Mouse (Mus musculus) kidney, adult 2 months (tissue): ENCODE results near the gene Tcf20. TPM values are rescaled to one million over a fixed set of nuclear protein-coding genes. Genes with fewer than 3 reads are reported as not detected.
"Not testable (repeated sequence)": the region's sequence is repeated elsewhere in the genome, so short reads cannot be mapped to it uniquely, and the experiment has no call there.

Experiments used
- DNase-seq: peaks from one replicate; pipeline ENCODE4 v3.0.0; 2021
- H3K27ac ChIP-seq: fragments of 200-500 bp; 2 replicates; pipeline ENCODE4 v1.5.1; 2012; ENCODE audit warnings: low read depth, low read length, control low read depth, inconsistent platforms; ENCODE audit not compliant: insufficient read depth
- H3K27me3 ChIP-seq: fragments of 200-500 bp; replicated peaks from 2 replicates; pipeline ENCODE4 v1.6.1; 2012; ENCODE audit warnings: mild to moderate bottlenecking, moderate library complexity, low read length, inconsistent platforms; ENCODE audit not compliant: control insufficient read depth, insufficient read depth
- H3K36me3 ChIP-seq: fragments of 200-500 bp; 2 replicates; pipeline ENCODE4 v1.6.1; 2012; ENCODE audit warnings: mild to moderate bottlenecking, moderate library complexity, low read length, inconsistent platforms; ENCODE audit not compliant: control insufficient read depth, insufficient read depth
- H3K4me1 ChIP-seq: fragments of 200-500 bp; 2 replicates; pipeline ENCODE4 v1.6.1; 2011; ENCODE audit warnings: low read length; ENCODE audit not compliant: control insufficient read depth, insufficient read depth
- H3K4me3 ChIP-seq: fragments of 200-500 bp; 2 replicates; pipeline ENCODE4 v1.5.1; 2011; ENCODE audit warnings: mild to moderate bottlenecking, low read depth, low read length, control low read depth; ENCODE audit not compliant: insufficient read depth
- CTCF ChIP-seq: fragments of 200-500 bp; conservative IDR thresholded peaks from 2 replicates; pipeline ENCODE4 v1.5.1; 2011; ENCODE audit warnings: low read depth, mild to moderate bottlenecking, control low read depth, low read length, moderate library complexity, mixed read lengths; ENCODE audit not compliant: insufficient read depth, insufficient read length
- POLR2A ChIP-seq: fragments of 200-500 bp; IDR thresholded peaks from one replicate; pipeline ENCODE4 v1.6.1; 2011; ENCODE audit warnings: low read depth, low read length, control low read depth
- WGBS: fragments of 180-500 bp; shearing (Covaris S2); methylation state at CpG from one replicate; pipeline ENCODE4 v1.1.7; 2018; 5-methylcytosine and 5-hydroxymethylcytosine counted together
- polyA plus RNA-seq: library from polyadenylated mRNA; depleted of rRNA; stranded (reverse); fragments of >200 nt; gene quantifications from 2 replicates; pipeline ENCODE4 v1.2.3, GENCODE M21; 2012

Gene Tcf20
- polyA plus RNA-seq, 1 experiment, result 18.1 TPM

GRCm38 (mm10) chr15:82889426-82889825, 98.2 kb downstream of the Tcf20 start:
- H3K36me3 ChIP-seq, result no peaks in the 10 kb centered on the region
- no peak for DNase-seq
- H3K4me1 ChIP-seq, result peaks cover 3% of the 10 kb centered on the region; the same call in 1 of the 2 replicates
- no peaks in the 10 kb centered on the region for H3K27me3 ChIP-seq
- no peak overlapping the region for H3K27ac ChIP-seq
- WGBS, result 39% methylated on average over 1 of the region's 1 CpGs
- no peak for TF ChIP-seq CTCF
- H3K4me3 ChIP-seq, result no peak overlapping the region

GRCm38 (mm10) chr15:82888466-82888865, 99.2 kb downstream of the Tcf20 start:
- WGBS, result 53% methylated on average over 2 of the region's 2 CpGs
- no peak overlapping the region for H3K4me3 ChIP-seq
- H3K36me3 ChIP-seq, result no peaks in the 10 kb centered on the region
- TF ChIP-seq CTCF (no peak), POLR2A (no peak)
- no peaks in the 10 kb centered on the region for H3K27me3 ChIP-seq
- H3K27ac ChIP-seq, result no peak overlapping the region
- no peak for DNase-seq
- H3K4me1 ChIP-seq, result peaks cover 3% of the 10 kb centered on the region; the same call in 1 of the 2 replicates

GRCm38 (mm10) chr15:82877309-82877708, 110.4 kb downstream of the Tcf20 start:
- no peak overlapping the region for H3K4me3 ChIP-seq
- H3K4me1 ChIP-seq, result no peaks in the 10 kb centered on the region
- TF ChIP-seq CTCF (no peak), POLR2A (no peak)
- no peaks in the 10 kb centered on the region for H3K36me3 ChIP-seq
- no peak for DNase-seq
- no peak overlapping the region for H3K27ac ChIP-seq
- H3K27me3 ChIP-seq, result no peaks in the 10 kb centered on the region

- H3K4me1 ChIP-seq, result no peaks in the 10 kb centered on the region
- no peak for DNase-seq
- no peaks in the 10 kb centered on the region for H3K36me3 ChIP-seq
- 82% methylated on average over 2 of the region's 2 CpGs for WGBS
- TF ChIP-seq CTCF, result no peak
- TF ChIP-seq POLR2A, result no peak
- H3K27me3 ChIP-seq, result no peaks in the 10 kb centered on the region
- no peak overlapping the region for H3K4me3 ChIP-seq
- no peak overlapping the region for H3K27ac ChIP-seq
These were observed 110.8 kb downstream of the Tcf20 start for GRCm38 (mm10) chr15:82876863-82877262.

- Histone ChIP-seq H3K27me3 (no peaks in the 10 kb centered on the region), H3K27ac (no peak overlapping the region), H3K4me3 (no peak overlapping the region), H3K4me1 (no peaks in the 10 kb centered on the region; the same call in 1 of the 2 replicates), H3K36me3 (no peaks in the 10 kb centered on the region)
- WGBS, result 98% methylated on average over 1 of the region's 1 CpGs
- DNase-seq, result no peak
- no peak for TF ChIP-seq POLR2A
- TF ChIP-seq CTCF, result no peak
These were observed 115.6 kb downstream of the Tcf20 start for GRCm38 (mm10) chr15:82872037-82872436.

GRCm38 (mm10) chr15:82866286-82866685, 121.4 kb downstream of the Tcf20 start:
- not testable (repeated sequence) for H3K27ac ChIP-seq, H3K27me3 ChIP-seq, H3K36me3 ChIP-seq, H3K4me1 ChIP-seq, H3K4me3 ChIP-seq, DNase-seq
- WGBS, result 91% methylated on average over 3 of the region's 3 CpGs

- DNase-seq, result no peak
- 77% methylated on average over 1 of the region's 1 CpGs for WGBS
- Histone ChIP-seq H3K27ac (no peak overlapping the region), H3K4me3 (no peak overlapping the region), H3K4me1 (no peaks in the 10 kb centered on the region; the same call in 1 of the 2 replicates), H3K36me3 (no peaks in the 10 kb centered on the region), H3K27me3 (no peaks in the 10 kb centered on the region)
- TF ChIP-seq CTCF, result no peak
- no peak for TF ChIP-seq POLR2A
These were observed 124.0 kb downstream of the Tcf20 start for GRCm38 (mm10) chr15:82863674-82864073.
